Mouse (Mus musculus) neural tube, embryonic 15.5 days (tissue): ENCODE results near the gene Ipo13. TPM values are rescaled to one million over a fixed set of nuclear protein-coding genes. Genes with fewer than 3 reads are reported as not detected.

Source experiments
- ATAC-seq: fragments of 200-750 bp; cut with Nextera tagmentation; 2 replicates; pipeline ENCODE4 v1.8.0; 2017; ENCODE audit warnings: mild to moderate bottlenecking, moderate TSS enrichment, moderate library complexity; ENCODE audit not compliant: low FRiP score
- H3K27ac ChIP-seq: fragments of 300-500 bp; sonication (generic); replicated peaks from 2 replicates; pipeline ENCODE4 v1.5.1; 2015; ENCODE audit warnings: mild to moderate bottlenecking, inconsistent platforms
- H3K27me3 ChIP-seq: fragments of 300-500 bp; sonication (generic); replicated peaks from 2 replicates; pipeline ENCODE4 v1.6.1; 2015; ENCODE audit warnings: inconsistent platforms
- H3K36me3 ChIP-seq: fragments of 300-500 bp; sonication (generic); 2 replicates; pipeline ENCODE4 v1.6.1; 2015; ENCODE audit warnings: inconsistent platforms
- H3K4me1 ChIP-seq: fragments of 300-500 bp; sonication (generic); 2 replicates; pipeline ENCODE4 v1.6.1; 2015; ENCODE audit warnings: inconsistent platforms
- H3K4me2 ChIP-seq: fragments of 300-500 bp; sonication (generic); 2 replicates; pipeline ENCODE4 v1.6.1; 2015; ENCODE audit warnings: inconsistent platforms, mild to moderate bottlenecking, moderate library complexity
- H3K4me3 ChIP-seq: fragments of 300-500 bp; sonication (generic); replicated peaks from 2 replicates; pipeline ENCODE4 v1.5.1; 2015; ENCODE audit warnings: mild to moderate bottlenecking, inconsistent platforms
- H3K9ac ChIP-seq: fragments of 300-500 bp; sonication (generic); replicated peaks from 2 replicates; pipeline ENCODE4 v1.6.1; 2015; ENCODE audit warnings: mild to moderate bottlenecking, inconsistent platforms
- H3K9me3 ChIP-seq: fragments of 300-500 bp; sonication (generic); replicated peaks from 2 replicates; pipeline ENCODE4 v1.6.1; 2016; ENCODE audit warnings: inconsistent platforms
- WGBS: fragments of 180-500 bp; shearing (Covaris S2); methylation state at CpG from one replicate; pipeline ENCODE4 v1.1.7; 2015; ENCODE audit warnings: mixed read lengths; 5-methylcytosine and 5-hydroxymethylcytosine counted together
- polyA plus RNA-seq: library from polyadenylated mRNA; unstranded; fragments of >200 nt; fragmentation: Nextera tagmentation; extraction: Ambion mirVana; gene quantifications from 2 replicates; pipeline ENCODE4 v1.2.1, GENCODE M21; 2015

The Ipo13 gene
- polyA plus RNA-seq: 56.9 and 59.3 TPM in 2 replicates

DNA sequence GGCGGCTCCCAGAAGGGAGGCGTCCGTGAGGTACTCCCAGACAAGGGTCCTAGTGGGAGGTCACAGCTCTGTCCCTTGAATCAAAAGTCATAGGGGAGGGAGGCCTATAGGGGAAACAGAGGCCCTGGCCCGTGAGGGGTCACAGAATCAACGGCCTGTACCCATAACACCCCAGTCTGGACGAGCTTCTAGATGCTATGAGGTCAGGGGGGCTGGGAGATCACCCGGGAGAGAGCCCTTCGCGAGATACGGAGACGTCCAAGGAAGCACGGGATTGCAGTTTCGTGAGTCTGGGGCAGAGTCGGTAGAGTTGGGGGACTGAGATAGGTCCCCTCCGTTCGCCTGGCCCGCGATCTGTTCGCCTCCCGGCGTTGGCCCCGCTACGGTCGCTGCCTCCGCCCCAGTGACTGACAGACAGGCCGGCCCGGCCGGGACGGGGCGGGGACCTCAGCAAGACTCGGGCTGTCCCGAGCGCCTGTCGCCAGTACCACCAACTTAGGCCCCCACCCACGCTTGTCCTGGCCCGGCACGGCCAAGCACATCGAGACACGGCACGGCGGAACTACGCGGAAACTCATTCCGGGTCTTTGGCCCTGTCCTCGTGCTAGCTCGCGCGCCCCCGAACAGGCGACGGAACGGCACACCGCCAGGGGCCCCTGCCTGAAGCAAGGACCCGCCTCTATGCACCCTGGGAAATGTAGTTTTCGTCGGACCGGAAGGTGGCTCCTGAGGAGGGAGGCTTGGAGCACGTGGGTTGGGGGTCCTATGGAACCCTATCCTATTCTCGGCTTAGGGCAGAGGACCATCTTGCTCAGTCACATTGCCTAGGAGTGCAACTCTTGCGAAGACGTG, at the start of gene Ipo13:
TSS of gene Ipo13 (minus strand) at position 409 of the 852 bp plus-strand sequence.
- Histone ChIP-seq H3K27me3 (no peaks in the 10 kb centered on the region), H3K27ac (peak within 1 kb of the TSS; percentile 90), H3K9me3 (no peaks in the 10 kb centered on the region), H3K4me3 (peak within 1 kb of the TSS; percentile 88), H3K4me1 (peaks cover 55% of the 10 kb centered on the region), H3K36me3 (peaks cover 15% of the 10 kb centered on the region), H3K9ac (peak within 1 kb of the TSS; percentile 87), H3K4me2 (peak within 1 kb of the TSS; percentile 99)
- ATAC-seq: peak; percentile 95
- WGBS: under 1% methylated on average over 61 of the region's 61 CpGs

DNA sequence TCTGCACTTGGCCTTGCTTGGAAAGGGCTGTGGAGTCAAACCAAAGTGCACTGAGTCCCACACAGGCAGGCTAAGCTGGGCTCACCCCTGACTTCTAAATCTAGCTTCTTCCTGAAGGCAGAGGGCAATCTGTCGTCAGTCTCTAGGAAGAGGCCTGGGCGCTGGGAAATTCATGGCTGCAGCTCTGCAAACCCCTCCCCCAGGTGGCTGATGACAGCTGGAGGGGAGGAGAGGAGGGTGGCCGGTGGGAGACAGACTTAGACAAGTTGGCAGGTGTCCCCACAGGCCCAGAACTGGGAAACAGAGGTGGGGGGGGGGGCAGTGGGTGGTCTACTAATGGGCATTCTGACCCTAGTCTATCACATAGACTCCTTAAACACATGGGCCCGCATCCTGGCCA, 42.7 kb upstream of the Ipo13 start:
- no peak for ATAC-seq
- Histone ChIP-seq H3K9me3 (no peaks in the 10 kb centered on the region), H3K36me3 (peaks cover 18% of the 10 kb centered on the region), H3K4me3 (no peak overlapping the region), H3K4me1 (no peaks in the 10 kb centered on the region), H3K27ac (no peak overlapping the region), H3K27me3 (no peaks in the 10 kb centered on the region), H3K9ac (no peak overlapping the region), H3K4me2 (no peak overlapping the region)
- WGBS: 48% methylated on average over 4 of the region's 4 CpGs

DNA sequence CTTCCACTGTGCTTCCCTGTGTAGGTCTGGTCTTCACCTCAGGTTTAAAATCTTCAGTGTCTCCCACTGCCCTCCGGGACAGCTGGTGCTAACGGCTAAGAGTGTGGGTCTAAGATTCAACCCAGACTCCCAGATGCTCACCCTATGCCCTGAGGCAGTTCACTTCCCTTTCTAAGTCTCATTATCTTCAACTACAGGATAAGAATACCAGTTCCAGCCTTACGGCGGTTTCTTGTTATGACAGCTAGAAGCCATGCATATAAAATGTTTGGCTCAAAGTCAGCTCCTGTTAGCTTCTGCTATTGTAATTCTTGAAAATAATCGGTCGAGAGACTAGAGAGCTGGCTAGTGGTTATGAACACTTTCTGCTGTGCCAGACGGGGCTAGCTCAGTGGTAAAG, 32.7 kb upstream of the Ipo13 start:
- no peak overlapping the region for H3K4me2 ChIP-seq
- peaks cover 6% of the 10 kb centered on the region for H3K36me3 ChIP-seq
- no peak overlapping the region for H3K27ac ChIP-seq
- WGBS: 88% methylated on average over 7 of the region's 7 CpGs
- H3K27me3 ChIP-seq: no peaks in the 10 kb centered on the region
- no peaks in the 10 kb centered on the region for H3K9me3 ChIP-seq
- no peak for ATAC-seq
- peaks cover 3% of the 10 kb centered on the region; the same call in 1 of the 2 replicates for H3K4me1 ChIP-seq
- H3K4me3 ChIP-seq: no peak overlapping the region
- no peak overlapping the region for H3K9ac ChIP-seq

DNA sequence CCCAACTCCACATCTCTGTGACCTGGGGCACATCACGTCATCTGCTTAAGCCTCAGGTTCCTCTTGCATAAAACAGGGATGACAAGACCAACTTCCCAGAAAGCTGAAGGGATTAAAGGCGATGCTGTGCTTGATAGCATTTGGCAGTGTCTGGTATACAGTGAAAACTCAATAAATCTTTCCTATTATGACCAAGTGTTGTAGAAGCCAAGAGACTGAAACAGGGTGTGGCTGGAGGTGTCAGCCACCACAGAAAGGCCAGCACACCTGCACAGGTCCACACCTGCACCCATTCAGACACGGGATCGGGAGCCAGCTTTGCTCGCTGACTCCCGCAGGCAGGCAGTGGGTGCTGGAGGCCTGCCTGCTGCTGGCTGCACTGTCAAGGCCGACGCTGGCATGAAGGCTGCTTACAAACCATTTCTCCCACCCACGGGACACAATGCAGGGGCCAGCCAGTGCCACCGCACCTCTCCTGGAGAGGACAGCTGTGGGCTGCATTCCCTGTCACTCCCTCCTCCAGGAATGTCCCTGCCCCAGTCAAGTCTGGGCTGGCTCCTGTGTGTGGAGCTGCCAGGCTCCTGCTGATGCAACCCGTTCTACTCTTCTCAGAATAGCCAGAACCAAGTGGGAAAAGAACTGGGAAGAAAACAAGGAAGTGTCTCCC, 32.0 kb upstream of the Ipo13 start:
- no peak for ATAC-seq
- 87% methylated on average over 11 of the region's 11 CpGs for WGBS
- no peaks in the 10 kb centered on the region for H3K9me3 ChIP-seq

DNA sequence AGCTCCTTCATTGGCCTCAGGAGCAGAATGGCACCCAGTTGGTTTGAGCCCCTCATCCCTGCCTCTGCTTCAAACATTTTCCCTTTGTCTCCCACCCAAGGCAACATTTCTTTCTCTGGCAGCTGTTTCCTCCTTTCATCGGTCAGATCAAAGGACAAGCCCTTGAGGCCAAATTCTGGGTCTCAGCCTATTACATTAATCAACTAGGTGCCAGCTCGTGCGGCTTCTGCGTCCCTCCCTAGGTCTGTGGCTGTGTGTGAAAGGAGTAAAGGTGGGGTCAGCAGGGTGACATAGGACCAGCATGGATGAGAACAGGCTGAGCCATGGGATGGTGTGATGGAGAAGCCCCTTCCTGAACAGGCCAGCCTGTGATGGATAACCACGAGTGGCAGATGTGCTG, 28.5 kb upstream of the Ipo13 start:
- Histone ChIP-seq H3K4me3 (no peak overlapping the region), H3K27ac (no peak overlapping the region), H3K9ac (no peak overlapping the region), H3K27me3 (no peaks in the 10 kb centered on the region), H3K36me3 (0 out of 2 replicates have a peak, but pooled peaks cover 6% of the 10 kb centered on the region), H3K9me3 (no peaks in the 10 kb centered on the region), H3K4me1 (peaks cover 3% of the 10 kb centered on the region; the same call in 1 of the 2 replicates), H3K4me2 (no peak overlapping the region)
- no peak for ATAC-seq
- 11% methylated on average over 5 of the region's 5 CpGs for WGBS

More for the DNA sequence above, 32.0 kb upstream of the Ipo13 start:
- no peaks in the 10 kb centered on the region for H3K27me3 ChIP-seq
- H3K36me3 ChIP-seq: no peaks in the 10 kb centered on the region
- H3K27ac ChIP-seq: no peak overlapping the region
- no peak overlapping the region for H3K9ac ChIP-seq
- H3K4me3 ChIP-seq: no peak overlapping the region
- no peak overlapping the region for H3K4me2 ChIP-seq
- peaks cover 3% of the 10 kb centered on the region; the same call in 1 of the 2 replicates for H3K4me1 ChIP-seq

DNA sequence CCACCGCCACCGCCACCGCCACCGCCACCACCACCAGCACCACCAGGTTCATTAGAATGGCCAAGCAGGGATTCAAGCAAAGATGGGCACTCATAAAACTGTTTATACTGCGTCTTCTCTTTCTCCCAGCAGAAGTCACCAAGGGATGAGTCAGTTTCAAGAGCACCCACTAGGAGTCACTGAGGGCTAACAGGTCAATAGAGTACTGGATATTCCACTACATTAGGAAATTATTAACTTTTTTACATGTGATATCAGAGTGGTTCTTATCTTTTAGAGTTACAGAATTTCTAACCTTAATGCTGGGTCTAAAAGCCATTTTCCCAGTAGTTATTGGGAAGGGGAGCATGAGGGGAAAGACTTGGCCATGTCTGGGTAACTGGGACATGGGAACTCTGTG, 22.2 kb upstream of the Ipo13 start:
- H3K4me3 ChIP-seq: no peak overlapping the region
- H3K27ac ChIP-seq: no peak overlapping the region
- no peak for ATAC-seq
- no peaks in the 10 kb centered on the region for H3K4me1 ChIP-seq
- WGBS: 94% methylated on average over 5 of the region's 5 CpGs
- peaks cover 11% of the 10 kb centered on the region for H3K36me3 ChIP-seq
- H3K4me2 ChIP-seq: no peak overlapping the region
- no peak overlapping the region for H3K9ac ChIP-seq
- no peaks in the 10 kb centered on the region for H3K27me3 ChIP-seq
- H3K9me3 ChIP-seq: no peaks in the 10 kb centered on the region

DNA sequence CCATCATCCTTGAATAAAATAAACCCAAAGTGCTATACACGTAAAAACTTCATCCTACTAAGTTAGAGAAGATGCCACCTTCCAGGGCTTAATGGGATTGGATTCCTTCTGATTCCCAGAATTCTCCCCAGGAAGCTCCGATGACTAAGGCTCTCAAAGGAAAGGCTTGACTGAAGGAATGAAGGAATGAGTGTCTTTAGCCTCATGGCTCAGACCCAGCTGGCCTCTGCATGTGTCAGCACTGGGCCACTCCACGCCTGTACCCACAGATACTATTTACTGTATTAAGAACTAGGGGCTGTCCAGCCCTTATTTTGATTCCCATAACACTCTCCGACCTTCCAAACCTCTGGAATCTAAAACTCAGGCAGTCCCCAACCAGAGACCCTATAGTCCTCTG, 19.3 kb upstream of the Ipo13 start:
- Histone ChIP-seq H3K9me3 (no peaks in the 10 kb centered on the region), H3K4me2 (no peak overlapping the region), H3K27ac (no peak overlapping the region), H3K27me3 (peaks cover 20% of the 10 kb centered on the region), H3K9ac (no peak overlapping the region), H3K4me1 (peaks cover 11% of the 10 kb centered on the region), H3K4me3 (no peak overlapping the region), H3K36me3 (peaks cover 5% of the 10 kb centered on the region)
- ATAC-seq: no peak
- WGBS: 90% methylated on average over 4 of the region's 4 CpGs

DNA sequence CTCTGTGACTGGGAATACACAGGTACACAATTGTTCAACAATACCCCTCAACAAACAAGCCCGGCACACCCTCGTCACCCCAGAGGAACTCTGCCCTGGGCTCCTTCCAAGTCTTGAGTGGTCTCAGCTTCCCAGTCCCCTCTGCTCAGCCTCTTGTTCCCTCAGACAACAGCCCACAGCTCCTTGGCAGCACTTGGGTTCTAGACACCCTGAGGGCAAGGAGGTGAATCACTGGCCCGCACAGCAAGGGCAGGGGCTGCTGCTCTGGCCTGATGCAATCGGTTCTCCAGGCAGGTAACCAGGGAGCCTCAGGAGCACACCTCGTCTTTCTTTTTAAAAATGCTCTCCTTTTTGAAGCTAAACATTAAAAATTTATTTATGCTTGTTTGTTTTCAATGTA, 18.4 kb upstream of the Ipo13 start:
- peaks cover 5% of the 10 kb centered on the region for H3K36me3 ChIP-seq
- 83% methylated on average over 5 of the region's 5 CpGs for WGBS
- H3K27me3 ChIP-seq: peaks cover 28% of the 10 kb centered on the region
- no peak for ATAC-seq
- peaks cover 19% of the 10 kb centered on the region for H3K4me1 ChIP-seq
- H3K4me2 ChIP-seq: no peak overlapping the region
- no peak overlapping the region for H3K9ac ChIP-seq
- no peak overlapping the region for H3K27ac ChIP-seq
- H3K4me3 ChIP-seq: no peak overlapping the region
- H3K9me3 ChIP-seq: no peaks in the 10 kb centered on the region

DNA sequence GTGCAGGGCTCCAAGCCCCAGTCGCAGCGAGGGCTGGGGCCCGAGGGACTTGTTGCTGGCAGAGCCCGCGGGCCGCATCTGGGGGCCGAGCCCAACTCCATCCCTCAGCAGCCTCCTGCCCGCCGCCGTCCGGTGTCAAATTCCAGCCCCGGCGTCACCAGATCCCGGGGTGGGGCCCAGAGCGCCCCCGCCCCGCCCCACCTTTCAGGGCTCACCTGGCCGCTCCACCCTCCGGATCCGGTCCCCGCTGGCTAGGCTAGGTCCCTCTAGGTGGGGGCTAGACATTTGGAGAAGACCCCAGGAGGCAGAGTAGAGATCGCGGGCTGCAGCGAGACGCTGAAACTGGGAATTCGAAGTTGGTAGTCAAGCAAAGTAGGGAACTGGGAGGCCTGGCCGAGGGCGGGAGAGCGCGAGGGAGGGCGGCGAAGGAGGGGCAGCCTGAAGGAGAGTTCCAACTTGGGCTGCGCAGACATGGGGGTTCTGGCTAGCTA, 14.6 kb upstream of the Ipo13 start, which contains the start of gene Artn:
TSS of gene Artn (minus strand) at position 373 of the 491 bp plus-strand sequence.
- Histone ChIP-seq H3K9me3 (no peaks in the 10 kb centered on the region), H3K4me3 (peak within 1 kb of the TSS; percentile 26), H3K36me3 (peaks cover 5% of the 10 kb centered on the region), H3K9ac (no peak within 1 kb of the TSS; the same call in 1 of the 2 replicates), H3K27ac (no peak within 1 kb of the TSS), H3K4me1 (peaks cover 38% of the 10 kb centered on the region), H3K27me3 (peaks cover 52% of the 10 kb centered on the region), H3K4me2 (peak within 1 kb of the TSS; percentile 58)
- no peak for ATAC-seq
- WGBS: under 1% methylated on average over 33 of the region's 33 CpGs

DNA sequence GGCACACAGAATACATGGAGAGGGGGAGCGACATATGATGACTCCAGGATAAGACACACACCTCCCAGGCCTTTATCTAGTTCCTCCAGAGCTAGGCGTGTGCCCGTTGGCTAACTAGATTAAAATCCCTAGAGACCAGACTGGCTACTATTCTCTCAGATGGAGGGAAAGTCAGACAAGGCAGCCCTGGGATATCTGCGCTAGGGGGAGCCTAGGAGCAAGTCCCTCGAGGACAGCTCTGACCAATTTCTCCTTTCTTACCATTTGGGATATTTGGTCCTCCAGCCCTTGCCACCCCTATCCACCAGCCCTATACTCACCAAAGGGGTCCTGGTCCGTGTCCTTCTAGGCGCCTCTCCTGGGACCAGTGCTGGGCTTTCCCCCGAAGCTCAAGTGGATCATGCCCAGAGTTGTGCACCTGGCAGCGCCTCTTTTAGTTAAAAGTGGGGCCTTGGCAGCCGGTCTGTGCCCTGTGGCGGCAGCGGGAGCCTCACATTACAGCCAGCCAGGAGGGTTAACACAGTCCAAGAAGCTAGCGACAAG, 14.0 kb upstream of the Ipo13 start:
- ATAC-seq: 0 out of 2 replicates have a peak, but pooled peaks have one; percentile 5
- peaks cover 5% of the 10 kb centered on the region for H3K36me3 ChIP-seq
- WGBS: 3% methylated on average over 13 of the region's 13 CpGs
- peak overlapping the region; percentile 26 for H3K4me3 ChIP-seq
- no peaks in the 10 kb centered on the region for H3K9me3 ChIP-seq
- H3K9ac ChIP-seq: no peak overlapping the region
- peaks cover 52% of the 10 kb centered on the region for H3K27me3 ChIP-seq
- H3K4me2 ChIP-seq: peak overlapping the region; percentile 58
- peaks cover 38% of the 10 kb centered on the region for H3K4me1 ChIP-seq
- no peak overlapping the region for H3K27ac ChIP-seq

DNA sequence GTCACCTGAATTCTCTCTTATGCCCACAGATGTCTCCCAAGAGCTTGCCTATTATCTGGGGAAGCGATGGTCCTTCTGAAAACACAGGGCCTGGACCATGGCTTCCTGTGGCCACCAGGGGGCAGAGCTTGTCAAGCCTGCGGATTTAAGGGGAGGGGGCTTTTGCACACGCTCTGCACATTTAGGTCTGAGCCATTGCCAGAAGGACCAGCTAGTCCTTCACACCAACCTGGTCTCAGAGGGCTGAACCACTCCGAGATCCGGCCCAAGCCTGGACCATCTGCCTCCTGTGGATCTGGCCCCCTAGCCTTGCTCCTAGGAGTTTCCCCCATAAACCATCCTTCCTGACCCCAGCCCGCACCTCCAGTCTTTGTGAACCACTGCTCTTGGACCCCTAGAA, 13.4 kb upstream of the Ipo13 start:
- peaks cover 5% of the 10 kb centered on the region for H3K36me3 ChIP-seq
- no peak overlapping the region for H3K9ac ChIP-seq
- peaks cover 52% of the 10 kb centered on the region for H3K27me3 ChIP-seq
- H3K9me3 ChIP-seq: no peaks in the 10 kb centered on the region
- no peak overlapping the region for H3K27ac ChIP-seq
- peaks cover 38% of the 10 kb centered on the region for H3K4me1 ChIP-seq
- WGBS: 13% methylated on average over 6 of the region's 6 CpGs
- ATAC-seq: peak; percentile 39
- H3K4me3 ChIP-seq: no peak overlapping the region
- H3K4me2 ChIP-seq: peak overlapping the region; percentile 58
